Mouse (Mus musculus) testis, adult 2 months (tissue): ENCODE data around the gene Cadps2.

Experiments
- CTCF ChIP-seq: fragments of 200-500 bp; IDR thresholded peaks from 2 replicates; pipeline ENCODE4 v1.5.1; 2012; ENCODE audit warnings: low read depth, mild to moderate bottlenecking, inconsistent platforms, low read length, moderate library complexity; ENCODE audit not compliant: control insufficient read depth, insufficient read depth, insufficient replicate concordance
- POLR2A ChIP-seq: fragments of 200-500 bp; IDR thresholded peaks from 2 replicates; pipeline ENCODE4 v1.6.1; 2012; ENCODE audit warnings: low read depth, mild to moderate bottlenecking, inconsistent platforms, low read length, moderate library complexity; ENCODE audit not compliant: control insufficient read depth

DNA sequence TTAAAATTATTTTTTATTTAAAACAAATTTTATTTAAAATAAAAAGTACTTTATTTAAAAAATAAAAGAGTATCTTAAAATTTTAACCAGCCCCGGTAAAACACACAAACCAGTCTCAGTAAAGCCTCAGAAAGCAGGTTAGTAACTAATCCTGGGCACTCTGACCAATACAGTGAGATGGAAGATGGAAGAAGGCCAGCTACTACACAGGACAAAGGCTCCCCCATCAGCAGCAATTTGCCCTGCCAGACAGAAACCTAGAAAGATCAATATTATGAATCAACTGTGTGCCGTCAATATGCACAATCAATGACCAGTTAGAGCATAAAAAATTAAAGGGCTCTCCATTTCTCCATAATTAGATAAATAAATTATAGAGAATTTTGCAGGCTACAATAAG lies 9.9 kb downstream of the Cadps2 start:
- TF ChIP-seq CTCF (no peak), POLR2A (no peak)
